Mouse (Mus musculus): ENCODE data around the gene S100pbp. TPM values are rescaled to one million over a fixed set of nuclear protein-coding genes. Genes with fewer than 3 reads are reported as not detected.

The S100pbp gene
- total RNA-seq, 2 experiments from 2014 or later = 32.5 to 35.2 TPM

DNA sequence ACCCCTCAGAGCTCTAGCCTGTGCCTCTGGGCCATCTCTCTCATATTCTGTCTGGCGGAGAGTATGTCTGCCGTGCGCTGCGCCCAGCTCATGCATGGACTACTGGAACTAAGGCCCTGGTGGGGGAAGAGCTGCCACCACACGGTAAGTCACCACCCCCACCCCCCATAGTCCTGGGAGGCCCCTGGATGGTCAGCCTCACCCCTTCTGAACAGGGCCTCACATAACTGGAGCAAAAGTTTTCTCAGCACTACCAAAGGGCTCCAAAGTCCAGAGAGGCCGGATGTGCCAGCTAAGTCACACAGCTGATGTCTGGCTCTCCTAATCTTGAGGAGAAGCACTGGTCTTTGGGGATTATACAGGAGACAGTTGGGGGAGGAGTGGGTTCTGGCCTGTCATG lies 78.7 kb downstream of the S100pbp start:
- no peak for DNase-seq (ENCODE audit: extremely low spot score in 1 of 2, low spot score in 1 of 2)

- no peak for DNase-seq (ENCODE audit: extremely low spot score in 1 of 2, low spot score in 1 of 2)
Observed at GRCm38 (mm10) chr4:129108624-129109023, 80.9 kb downstream of the S100pbp start.

- DNase-seq (ENCODE audit: extremely low spot score in 1 of 2, low spot score in 1 of 2) = no peak
Observed at GRCm38 (mm10) chr4:129107348-129107899, 82.1 kb downstream of the S100pbp start.

DNA sequence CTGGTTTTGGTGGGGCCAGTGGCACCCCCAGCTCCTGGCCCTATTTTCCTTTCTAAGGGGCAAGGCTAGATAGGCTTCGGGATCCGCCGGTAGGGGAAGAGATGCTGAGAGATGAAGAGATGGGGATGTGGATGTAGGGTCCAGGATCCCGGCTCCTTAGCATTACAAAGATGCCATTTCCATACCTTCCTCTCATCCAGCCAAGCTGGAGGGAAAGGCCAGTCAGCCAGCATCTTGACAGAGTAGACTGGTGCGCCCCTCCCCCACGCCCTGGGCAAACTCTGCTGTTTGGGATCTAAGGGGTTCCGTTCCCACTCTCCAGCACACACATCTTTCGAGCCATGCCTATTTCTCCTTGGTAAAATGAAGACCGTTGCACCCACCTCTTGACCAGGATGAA lies 83.5 kb downstream of the S100pbp start:
- DNase-seq (ENCODE audit: extremely low spot score in 1 of 2, low spot score in 1 of 2) = no peak

DNA sequence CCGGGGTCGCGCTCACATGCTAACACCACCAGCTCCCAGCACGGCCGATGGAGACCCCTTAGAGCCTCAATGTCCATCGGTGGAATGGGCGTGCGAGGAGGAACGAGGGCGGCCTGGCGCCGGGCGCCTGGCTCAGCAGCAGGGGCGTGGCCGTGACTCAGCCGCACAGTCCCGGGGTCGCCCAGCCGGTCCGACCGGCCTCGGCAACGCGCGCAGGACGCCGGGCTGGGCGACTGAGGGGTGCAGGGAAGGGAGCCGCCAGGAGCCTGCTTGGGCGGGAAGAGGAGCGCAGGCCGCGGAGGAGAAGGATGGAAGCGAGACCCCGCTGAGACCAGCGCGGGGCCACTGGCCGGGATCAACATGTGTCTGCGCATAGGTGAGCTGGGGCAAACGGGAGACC lies 84.2 kb downstream of the S100pbp start, which contains the start of gene Tmem54:
Tmem54 (plus strand) TSS at position 193 of the 400 bp plus-strand sequence.
- DNase-seq (ENCODE audit: extremely low spot score in 1 of 2, low spot score in 1 of 2) = no peak

DNA sequence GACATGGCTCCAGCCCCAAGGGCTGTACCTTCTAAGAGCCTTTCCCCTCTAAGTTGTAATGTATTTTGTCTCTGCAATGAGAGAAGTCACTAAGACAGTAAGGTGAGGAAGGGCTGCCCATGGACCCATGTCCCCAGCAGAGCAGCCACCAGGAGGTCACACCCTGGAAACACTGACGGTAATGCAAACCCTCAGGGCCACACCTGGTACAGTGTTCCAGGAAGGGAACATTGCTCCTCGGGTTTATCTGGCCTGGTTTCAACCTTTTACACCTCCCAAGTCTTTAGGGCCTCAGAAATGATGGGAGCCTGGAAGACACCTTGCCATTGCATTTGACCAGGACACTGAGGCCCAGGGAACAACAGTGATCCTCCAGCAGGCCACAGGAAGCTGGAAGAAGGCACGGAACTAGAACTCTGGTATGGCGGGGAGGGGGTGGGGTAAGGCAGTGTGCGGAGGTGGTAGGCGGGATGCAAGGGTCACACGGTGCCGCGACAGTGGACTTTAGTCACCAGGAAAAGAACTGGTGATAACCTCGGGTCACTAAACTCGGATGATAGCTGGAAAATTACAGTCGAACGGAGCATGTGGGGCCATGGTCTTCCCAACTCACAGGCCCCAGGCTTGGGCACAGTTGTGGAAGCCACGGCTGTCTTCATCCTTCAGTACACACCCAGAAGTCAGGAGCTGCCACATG lies 87.2 kb downstream of the S100pbp start:
- DNase-seq (ENCODE audit: extremely low spot score in 1 of 2, low spot score in 1 of 2) = no peak

Other genes with a start within 250 kb of the S100pbp start
- gene Azin2, start 227.3 kb downstream of the S100pbp start, total RNA-seq (2021) = 10 to 100 TPM; 40.7 to 41.8 TPM
- 10 to 100 TPM; 27.7 to 30.9 TPM for gene Ak2, start 197.8 kb downstream of the S100pbp start, total RNA-seq (2021)
- gene Rnf19b, start 131.5 kb downstream of the S100pbp start, total RNA-seq (2021) = 10 to 100 TPM; 48.1 to 49.7 TPM
- gene Tmem54, start 84.2 kb downstream of the S100pbp start, total RNA-seq (2021) = not detected
- 1,000 to 10,000 TPM; 2,567 to 2,613 TPM for gene Hpca, start 67.7 kb downstream of the S100pbp start, total RNA-seq (2021)
- gene Fndc5, start 52.7 kb downstream of the S100pbp start, total RNA-seq (2021) = 10 to 100 TPM; 85.1 to 86.0 TPM
- gene Yars, start within 50 bp of the S100pbp start, total RNA-seq (2021) = 10 to 100 TPM; 85.0 to 85.9 TPM
- gene C77080, start 71.7 kb upstream of the S100pbp start, total RNA-seq (2021) = 1 to 10 TPM; 7.5 to 7.7 TPM
- gene Sync, start 97.9 kb upstream of the S100pbp start, total RNA-seq (2021) = 1 to 10 TPM in 1 of 2 experiments, under 1 TPM in 1; 0.79 to 1.3 TPM
- 100 to 1,000 TPM; 111 to 133 TPM for gene Rbbp4, start 145.6 kb upstream of the S100pbp start, total RNA-seq (2021)
- gene Zbtb8os, start 146.0 kb upstream of the S100pbp start, total RNA-seq (2021) = 10 to 100 TPM; 30.5 to 33.9 TPM
- 1 to 10 TPM; 4.1 to 5.6 TPM for gene Zbtb8a, start 188.4 kb upstream of the S100pbp start, total RNA-seq (2021)